Mouse (Mus musculus) T-helper 1 cell (primary cell): Measurements from ENCODE around the gene Csf2rb2.
"Not testable (repeated sequence)": the region's sequence is repeated elsewhere in the genome, so short reads cannot be mapped to it uniquely, and the experiment has no call there.

ENCODE experiments used
- in situ Hi-C: fragments of 300-600 bp; cut with MboI, MseI; formaldehyde crosslinking; loops from one replicate; pipeline ENCODE4 v1.15.1; 2025; ENCODE audit warnings: high pct_unique_total_duplicates

The Csf2rb2 gene

DNA sequence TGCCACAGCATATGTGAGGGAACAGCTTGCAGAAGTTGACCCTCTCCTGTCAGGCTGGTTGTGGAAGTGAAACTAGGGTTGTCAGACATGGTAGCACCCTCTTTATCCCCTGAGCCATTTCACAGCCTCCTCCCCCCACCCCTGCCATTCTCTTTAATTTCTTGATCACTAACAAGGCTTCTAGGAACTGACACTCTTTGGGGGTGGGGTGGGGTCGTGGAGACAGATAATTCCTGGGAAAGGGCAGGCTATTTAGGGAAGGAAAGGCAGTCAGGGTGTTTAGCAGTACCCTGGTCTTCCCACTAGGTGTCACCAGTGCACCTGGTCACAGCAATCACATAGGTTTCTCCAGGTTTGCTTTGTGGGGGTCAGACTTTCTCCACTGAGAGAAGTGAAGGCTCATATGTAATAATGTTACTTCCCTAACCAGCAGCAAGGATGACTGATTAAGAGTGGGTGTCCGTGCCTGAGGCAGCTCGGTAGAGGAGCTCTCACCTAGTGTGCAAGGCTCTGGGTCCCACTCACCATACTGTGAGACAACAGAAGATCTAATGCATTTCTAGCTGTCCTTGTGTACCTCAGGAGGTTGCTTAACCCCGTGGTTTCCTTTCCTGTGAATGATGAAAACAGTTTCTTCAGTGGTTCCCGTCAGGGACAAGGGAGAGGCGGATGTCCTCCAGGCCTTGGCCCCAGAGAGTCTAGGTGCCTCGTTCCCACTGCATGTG is 48.0 kb downstream of the Csf2rb2 start:
- in situ Hi-C loops = no loop called here

- in situ Hi-C loops = not testable (repeated sequence)
These were observed 48.8 kb downstream of the Csf2rb2 start for GRCm38 (mm10) chr15:78256602-78257259.

DNA sequence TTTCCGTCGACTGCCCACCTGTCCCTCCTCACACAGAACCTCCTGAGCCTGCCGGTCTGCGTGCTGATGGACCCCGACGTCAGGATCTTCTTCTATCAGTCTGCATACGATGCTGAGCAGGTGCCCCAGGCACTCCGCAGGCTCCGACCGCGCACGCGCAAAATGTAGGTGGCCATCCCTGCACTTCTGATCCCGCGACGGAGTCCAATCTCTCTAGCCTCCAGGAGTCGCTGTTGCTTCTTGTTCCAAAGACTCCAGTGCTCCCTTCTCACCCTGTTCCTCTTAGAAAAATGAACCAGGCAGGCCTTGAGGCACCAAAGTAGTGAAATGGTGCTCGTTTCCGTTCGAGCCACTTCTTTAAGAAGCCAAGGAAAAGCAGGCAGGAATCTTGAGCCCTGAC is 50.8 kb downstream of the Csf2rb2 start:
- in situ Hi-C loops = no loop called here

- in situ Hi-C loops = loop anchor here (5.0 kb wide), 2 partner anchors 66 to 79 kb away; partner anchors contain the start of gene Csf2rb
These were observed 57.1 kb downstream of the Csf2rb2 start for GRCm38 (mm10) chr15:78248410-78248809.

- in situ Hi-C loops = loop anchor here (5.0 kb wide), 2 partner anchors 65 to 80 kb away; partner anchors contain the start of gene Csf2rb
These were observed 57.9 kb downstream of the Csf2rb2 start for GRCm38 (mm10) chr15:78247659-78248058.

DNA sequence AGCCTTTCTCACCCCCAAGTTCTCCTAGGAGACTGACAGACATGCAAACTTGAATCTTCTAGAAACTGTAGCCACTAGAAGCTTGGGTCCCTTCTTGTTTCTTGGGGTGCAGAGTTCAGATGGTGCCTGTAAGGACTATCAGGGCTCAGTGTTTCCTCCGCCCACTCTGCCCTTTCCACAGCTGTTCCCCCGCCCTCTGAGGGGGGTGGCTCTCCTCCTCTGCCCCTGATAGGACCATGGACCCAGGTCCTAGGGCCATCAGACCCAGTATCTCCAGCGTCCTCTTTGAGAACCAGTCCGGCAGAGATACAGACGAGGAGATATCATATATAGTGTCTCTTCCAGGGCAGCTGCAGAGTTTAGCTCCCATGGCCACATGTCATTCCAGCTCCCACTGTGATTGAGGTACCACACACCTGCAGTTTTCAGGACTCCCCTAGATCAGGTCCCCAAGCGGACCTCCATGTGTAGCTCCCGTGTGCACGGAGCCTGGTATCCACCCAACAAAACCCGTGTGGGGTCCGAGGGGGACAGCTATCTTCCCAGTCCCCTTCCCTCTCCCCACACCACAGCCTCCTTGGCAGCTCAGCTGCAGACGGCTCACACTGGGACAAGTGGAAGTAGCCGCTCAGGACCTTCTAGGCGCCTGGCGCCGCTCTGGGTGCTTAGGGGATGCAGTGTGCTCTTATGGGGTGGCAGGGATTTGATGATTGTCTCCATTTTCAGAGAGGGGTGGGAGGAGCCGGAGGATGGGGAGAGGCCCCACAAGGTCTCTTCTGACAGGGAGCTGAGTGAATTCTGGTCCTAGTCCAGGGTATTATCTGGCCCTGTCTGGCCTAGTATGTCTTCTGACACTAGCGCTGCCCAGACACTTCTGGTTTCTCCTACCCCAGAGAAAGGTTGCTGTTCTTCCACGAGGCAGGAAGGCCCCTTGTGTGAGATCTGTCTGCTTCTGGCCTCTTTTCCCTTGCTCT is 59.1 kb downstream of the Csf2rb2 start:
- in situ Hi-C loops = loop anchor here (5.0 kb wide), 2 partner anchors 64 to 81 kb away; partner anchors contain the start of gene Csf2rb

DNA sequence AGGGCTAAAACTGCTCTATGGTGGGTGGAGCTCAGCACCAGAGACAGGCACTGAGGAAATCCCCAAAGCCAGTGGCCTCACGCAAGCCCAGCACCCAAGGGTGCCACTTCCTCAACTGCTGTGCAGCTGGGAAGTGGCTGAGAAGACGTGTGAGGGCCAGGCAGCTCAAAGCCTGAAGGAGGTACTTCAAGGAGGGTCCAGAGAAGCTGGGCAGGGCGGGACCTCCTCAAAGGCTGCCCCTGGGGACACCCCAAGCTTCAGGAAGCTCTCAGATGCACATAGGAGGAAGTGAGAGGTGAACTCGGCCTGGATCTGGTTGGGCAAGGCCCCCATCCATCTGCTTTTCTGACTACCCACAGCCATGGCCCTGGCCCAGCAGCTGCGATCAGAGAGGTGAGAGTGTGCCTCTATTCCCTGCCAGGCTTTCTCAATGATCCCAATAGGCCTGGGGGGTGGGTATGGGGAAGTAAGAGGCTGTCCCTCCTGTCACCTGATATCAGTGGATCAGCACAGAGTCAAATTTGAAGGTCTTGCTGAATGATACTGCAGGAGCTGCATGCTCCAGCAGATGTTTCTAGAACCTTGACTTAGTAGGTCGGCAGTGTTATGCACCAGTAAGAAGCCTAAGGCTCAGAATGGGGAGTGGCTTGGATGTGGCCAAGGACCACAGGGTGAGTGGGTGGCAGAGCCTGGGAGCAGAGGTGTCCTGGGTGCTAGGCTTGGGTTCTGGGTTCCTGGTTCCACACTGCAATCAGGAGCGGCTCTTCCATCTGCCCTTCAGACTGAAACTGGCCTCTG is 60.6 kb downstream of the Csf2rb2 start, which contains the start of gene Ncf4:
TSS of gene Ncf4 (plus strand) at position 107 of the 798 bp plus-strand sequence.
- in situ Hi-C loops = loop anchor here (5.0 kb wide), 2 partner anchors 63 to 82 kb away; partner anchors contain the start of gene Csf2rb

DNA sequence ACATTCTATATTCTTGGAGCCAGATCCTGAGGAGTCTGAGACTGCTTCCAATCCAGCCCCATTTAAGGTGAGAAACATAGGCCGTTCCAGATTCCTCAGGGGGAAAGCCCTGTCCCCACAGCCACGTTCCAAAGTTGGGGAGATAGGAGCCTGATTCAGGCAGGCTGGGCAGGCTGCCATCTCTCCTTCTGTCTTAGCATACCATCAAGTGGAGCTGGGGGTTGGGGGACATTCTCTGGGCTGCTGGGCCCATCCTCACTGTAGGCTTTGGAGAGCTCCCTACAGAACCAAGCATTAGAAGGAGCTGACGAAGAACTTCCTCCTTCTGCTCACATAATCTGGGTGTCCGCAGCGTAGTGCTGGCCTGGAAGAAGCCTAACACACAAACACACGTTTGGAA is 61.7 kb downstream of the Csf2rb2 start:
- in situ Hi-C loops = no loop called here

DNA sequence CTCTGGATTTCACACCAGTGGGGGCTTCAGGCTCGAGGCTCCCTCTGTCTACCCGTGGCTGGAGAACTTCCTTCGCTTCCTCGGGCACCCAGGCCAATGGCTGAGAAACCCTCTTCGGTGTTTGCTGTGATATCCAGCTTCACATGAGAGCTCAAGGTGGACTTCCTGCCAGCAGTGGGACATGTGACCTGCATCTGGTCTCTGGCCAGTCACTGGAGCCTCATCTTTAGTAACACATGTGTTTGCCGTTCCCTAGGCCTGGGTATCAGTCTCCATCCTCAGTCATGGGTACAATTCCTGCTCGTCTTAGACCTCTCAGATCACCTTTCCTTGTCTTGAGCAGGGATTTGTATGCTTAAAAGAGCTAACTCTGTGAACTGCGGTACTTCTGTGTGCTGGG is 62.5 kb downstream of the Csf2rb2 start:
- in situ Hi-C loops = no loop called here

DNA sequence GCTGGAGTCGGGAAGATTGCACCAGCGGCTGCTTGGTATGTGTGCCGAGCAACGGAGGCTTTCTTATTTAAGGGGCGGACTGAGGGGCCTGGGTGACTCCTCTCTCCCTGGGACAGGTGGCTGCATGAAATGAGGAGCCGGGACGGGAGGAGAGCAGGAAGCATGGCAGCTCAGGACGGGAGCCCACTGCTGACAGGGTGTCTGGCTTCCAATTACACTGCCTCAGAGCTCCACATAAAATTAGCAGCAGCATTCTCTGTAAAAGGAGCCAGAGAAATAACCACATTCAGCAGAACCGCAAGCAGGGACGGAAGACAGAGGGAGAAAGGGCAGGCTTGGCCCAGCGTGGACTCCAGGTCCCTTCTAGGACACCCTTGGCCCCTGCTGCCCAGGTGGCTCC is 64.2 kb downstream of the Csf2rb2 start:
- in situ Hi-C loops = no loop called here

GRCm38 (mm10) chr15:78239956-78240617 is 65.4 kb downstream of the Csf2rb2 start:
- in situ Hi-C loops = no loop called here

GRCm38 (mm10) chr15:78239453-78239852 is 66.1 kb downstream of the Csf2rb2 start:
- in situ Hi-C loops = no loop called here

DNA sequence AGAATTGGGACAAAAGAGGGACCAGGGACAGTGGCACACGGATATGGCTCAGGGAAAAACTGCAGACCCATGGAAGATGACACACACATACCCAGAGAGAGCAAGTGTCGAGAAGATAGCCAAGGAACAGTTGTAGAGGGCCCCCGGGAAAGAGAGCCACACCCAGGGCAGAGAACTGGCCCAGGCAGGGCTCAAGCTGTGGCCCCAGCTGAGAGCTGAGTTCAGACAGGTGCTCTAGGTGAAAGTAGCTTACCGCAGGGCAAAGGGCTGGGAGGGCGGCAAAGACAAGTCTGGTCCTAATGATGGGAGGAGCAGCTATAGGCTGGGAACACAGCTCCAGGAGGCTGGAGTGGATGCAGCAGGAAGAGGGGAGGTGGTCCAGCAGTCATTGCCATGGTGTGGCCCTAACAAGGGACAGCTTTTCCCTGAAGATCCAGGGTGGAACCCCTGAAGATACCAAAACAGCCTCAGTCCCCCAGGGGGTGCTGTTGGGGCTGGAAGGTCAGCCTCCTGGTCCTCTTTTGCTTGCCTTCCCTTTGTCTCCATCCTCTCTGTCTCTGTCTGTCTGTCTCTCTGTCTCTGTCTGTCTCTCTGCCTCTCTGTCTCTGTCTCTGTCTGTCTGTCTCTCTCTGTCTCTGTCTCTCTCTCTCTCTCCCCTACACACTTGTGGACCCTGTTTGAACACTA is 70.6 kb downstream of the Csf2rb2 start:
- in situ Hi-C loops = no loop called here
